Mouse (Mus musculus) spleen, postnatal 10 days (tissue): ENCODE measurements around the gene Trnp1.
"Not testable (repeated sequence)": the region's sequence is repeated elsewhere in the genome, so short reads cannot be mapped to it uniquely, and the experiment has no call there.

ENCODE experiments used
- DNase-seq, 2 experiments: peaks; one replicate each; pipeline ENCODE4 v3.0.0; 2021 to 2022; ENCODE audit warnings: low spot score in 2 of 2

The Trnp1 gene

GRCm38 (mm10) chr4:133498160-133498724 is at the start of gene Trnp1:
TSS of gene Trnp1 (minus strand) at chr4:133498550.
- peak in 1 of 2 experiments; percentile 51 for DNase-seq

GRCm38 (mm10) chr4:133545272-133546231 is 47.2 kb upstream of the Trnp1 start, which contains the start of gene Nudc:
TSS of gene Nudc (minus strand) at chr4:133545996.
- peak; percentile 86 to 95 for DNase-seq

GRCm38 (mm10) chr4:133536652-133537051 is 38.3 kb upstream of the Trnp1 start:
- no peak for DNase-seq

GRCm38 (mm10) chr4:133536081-133536480 is 37.7 kb upstream of the Trnp1 start:
- no peak for DNase-seq

GRCm38 (mm10) chr4:133532777-133533176 is 34.4 kb upstream of the Trnp1 start:
- DNase-seq: no peak

- no peak for DNase-seq
Observed at GRCm38 (mm10) chr4:133527788-133528187, 29.4 kb upstream of the Trnp1 start.

GRCm38 (mm10) chr4:133521502-133521901 is 23.2 kb upstream of the Trnp1 start:
- no peak for DNase-seq

- DNase-seq: no peak
Observed at GRCm38 (mm10) chr4:133519369-133519665, 21.0 kb upstream of the Trnp1 start.

- DNase-seq: no peak
Observed at GRCm38 (mm10) chr4:133518601-133519368, 20.4 kb upstream of the Trnp1 start, which contains the start of gene Kdf1. TSS of gene Kdf1 (plus strand) at chr4:133518963.

GRCm38 (mm10) chr4:133512972-133513371 is 14.6 kb upstream of the Trnp1 start:
- DNase-seq: peak; percentile 41 to 74

GRCm38 (mm10) chr4:133512511-133512910 is 14.2 kb upstream of the Trnp1 start:
- not testable (repeated sequence) for DNase-seq

- no peak for DNase-seq
Observed at GRCm38 (mm10) chr4:133511050-133511449, 12.7 kb upstream of the Trnp1 start.

GRCm38 (mm10) chr4:133508990-133509389 is 10.6 kb upstream of the Trnp1 start:
- DNase-seq: no peak

GRCm38 (mm10) chr4:133506573-133506972 is 8.2 kb upstream of the Trnp1 start:
- DNase-seq: no peak

GRCm38 (mm10) chr4:133504755-133505485 is 6.6 kb upstream of the Trnp1 start:
- DNase-seq: no peak

GRCm38 (mm10) chr4:133504300-133504699 is 6.0 kb upstream of the Trnp1 start:
- no peak for DNase-seq

- DNase-seq: no peak
Observed at GRCm38 (mm10) chr4:133501514-133501913, 3.2 kb upstream of the Trnp1 start.

GRCm38 (mm10) chr4:133497461-133498159 is 740 bp downstream of the Trnp1 start:
- DNase-seq: no peak

- DNase-seq: no peak
Observed at GRCm38 (mm10) chr4:133496738-133497445, 1.5 kb downstream of the Trnp1 start.

- DNase-seq: peak in 1 of 2 experiments; percentile 37
Observed at GRCm38 (mm10) chr4:133495711-133496110, 2.6 kb downstream of the Trnp1 start.
